Mouse (Mus musculus): ENCODE results near the gene Arpc2.
A peak's percentile ranks its signal among the peaks of the same experiment; 100 is the strongest.

Arpc2 gene

DNA sequence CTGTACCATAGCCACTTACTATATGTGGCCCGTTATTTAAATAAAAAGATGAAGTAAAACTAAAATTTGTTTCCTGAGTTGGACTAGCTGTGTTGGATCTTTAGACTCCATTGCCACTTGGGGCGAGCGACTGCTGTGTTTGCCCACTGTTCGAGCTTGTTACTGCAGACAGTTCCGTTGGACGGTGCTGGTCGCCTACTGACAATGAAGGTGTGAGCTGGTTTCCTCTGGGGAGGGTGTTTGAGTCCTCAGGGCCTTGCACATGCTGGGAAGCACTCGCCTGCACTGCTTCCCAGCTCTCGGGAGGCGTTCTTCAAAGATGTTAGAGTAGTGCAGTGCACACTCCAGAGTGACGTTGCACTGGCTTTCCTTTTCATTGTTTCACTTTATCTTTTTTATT, 3.7 kb downstream of the Arpc2 start:
- peak in 1 of 2 experiments; percentile 37 for DNase-seq

- DNase-seq, result peak in 1 of 2 experiments; percentile 32
Observed at GRCm38 (mm10) chr1:74240311-74240710, 4.4 kb downstream of the Arpc2 start.

GRCm38 (mm10) chr1:74240832-74241231, 4.9 kb downstream of the Arpc2 start:
- no peak for DNase-seq

DNA sequence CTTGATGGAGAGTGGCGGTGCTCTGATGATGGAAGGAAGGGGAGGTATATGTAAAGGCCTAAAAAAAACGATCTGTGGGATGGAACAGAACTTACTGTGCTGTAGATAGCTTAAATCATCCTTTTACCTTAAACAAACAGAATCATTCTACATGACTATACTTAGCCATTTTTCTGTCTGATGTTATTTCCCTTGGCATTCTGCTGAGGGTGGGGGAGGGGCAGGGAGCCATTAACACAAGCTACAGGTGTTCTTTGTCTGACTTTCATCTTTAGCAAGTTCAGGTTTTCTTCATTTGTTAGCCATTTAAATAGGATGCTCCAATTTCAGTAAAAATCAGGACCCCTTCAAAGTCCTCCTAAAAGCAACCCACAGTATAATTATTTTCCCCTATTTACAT, 9.6 kb downstream of the Arpc2 start:
- DNase-seq, result no peak

GRCm38 (mm10) chr1:74248799-74249198, 12.9 kb downstream of the Arpc2 start:
- peak; percentile 39 to 70 for DNase-seq

GRCm38 (mm10) chr1:74249331-74249980, 13.6 kb downstream of the Arpc2 start:
- DNase-seq, result peak; percentile 61 to 70

- DNase-seq, result no peak
Observed at GRCm38 (mm10) chr1:74250096-74250495, 14.2 kb downstream of the Arpc2 start.

- no peak for DNase-seq
Observed at GRCm38 (mm10) chr1:74255704-74256345, 19.9 kb downstream of the Arpc2 start.

- no peak for DNase-seq
Observed at GRCm38 (mm10) chr1:74256782-74257181, 20.9 kb downstream of the Arpc2 start.

- DNase-seq, result peak in 1 of 2 experiments; percentile 25
Observed at GRCm38 (mm10) chr1:74262510-74262909, 26.6 kb downstream of the Arpc2 start.

GRCm38 (mm10) chr1:74268750-74269149, 32.9 kb downstream of the Arpc2 start:
- DNase-seq, result peak in 1 of 2 experiments; percentile 3

DNA sequence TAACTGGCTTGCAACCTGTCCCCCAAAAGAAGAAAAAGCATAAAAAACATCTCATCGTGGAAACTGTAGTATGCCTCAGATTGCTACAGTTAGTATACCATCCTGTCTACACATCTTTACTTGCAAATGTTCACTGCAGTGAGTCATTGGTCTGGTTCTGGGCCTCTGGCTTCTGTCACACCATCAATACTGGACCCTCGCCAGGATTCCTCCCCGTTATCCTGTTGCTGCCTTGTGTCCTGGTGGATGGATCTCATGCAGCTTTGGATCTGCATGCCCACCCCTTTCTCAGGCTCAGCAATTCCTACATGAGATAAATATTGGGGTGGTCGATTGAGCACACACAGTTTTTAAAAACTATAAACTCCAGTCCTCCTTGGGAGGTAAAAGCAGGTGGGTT, 35.8 kb downstream of the Arpc2 start:
- peak in 1 of 2 experiments; percentile 32 for DNase-seq

DNA sequence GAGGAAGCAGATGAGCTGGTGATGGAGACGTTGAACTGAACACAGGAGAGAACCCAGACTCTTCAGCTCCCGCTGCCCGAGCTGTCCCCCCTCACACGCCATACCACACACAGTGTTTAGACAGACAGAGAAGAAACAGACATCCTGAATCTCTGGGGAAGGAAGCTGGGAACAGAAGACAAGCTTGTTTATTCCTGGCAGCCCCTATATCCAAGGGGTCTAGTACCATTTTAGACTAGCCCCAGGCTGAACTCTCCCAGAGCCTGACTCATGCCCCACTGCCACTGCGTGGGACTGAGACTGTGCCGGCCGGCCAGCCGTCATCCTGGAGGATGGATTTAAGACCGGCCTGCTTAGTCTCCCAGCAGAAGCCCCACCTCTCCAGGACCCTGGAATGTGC, 39.1 kb downstream of the Arpc2 start:
- peak in 1 of 2 experiments; percentile 25 for DNase-seq

DNA sequence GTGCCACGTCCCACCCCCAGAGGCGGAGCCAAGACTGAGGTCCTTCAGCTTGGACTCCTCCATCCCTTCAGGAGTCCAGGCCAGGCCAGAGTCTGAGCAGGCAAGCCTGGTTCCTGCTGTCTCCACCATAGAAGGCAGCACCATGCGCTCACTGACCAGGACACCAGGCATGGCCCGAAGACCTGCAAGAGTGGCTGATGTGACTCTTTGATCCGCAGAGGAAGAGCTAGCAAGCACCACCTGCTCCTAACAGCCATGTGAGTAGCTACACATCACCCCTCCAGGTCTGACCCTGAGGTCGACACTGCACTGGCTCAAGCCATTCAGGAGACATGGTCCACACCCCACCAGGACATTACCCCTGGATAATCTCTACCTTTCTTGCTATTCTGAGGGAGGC, 41.2 kb downstream of the Arpc2 start:
- peak in 1 of 2 experiments; percentile 43 for DNase-seq

GRCm38 (mm10) chr1:74277883-74278537, 42.1 kb downstream of the Arpc2 start:
- peak; percentile 69 to 90 for DNase-seq

GRCm38 (mm10) chr1:74278538-74278937, 42.7 kb downstream of the Arpc2 start, which contains the start of gene Gpbar1:
Gene Gpbar1 (plus strand): TSS chr1:74278550.
- no peak for DNase-seq

DNA sequence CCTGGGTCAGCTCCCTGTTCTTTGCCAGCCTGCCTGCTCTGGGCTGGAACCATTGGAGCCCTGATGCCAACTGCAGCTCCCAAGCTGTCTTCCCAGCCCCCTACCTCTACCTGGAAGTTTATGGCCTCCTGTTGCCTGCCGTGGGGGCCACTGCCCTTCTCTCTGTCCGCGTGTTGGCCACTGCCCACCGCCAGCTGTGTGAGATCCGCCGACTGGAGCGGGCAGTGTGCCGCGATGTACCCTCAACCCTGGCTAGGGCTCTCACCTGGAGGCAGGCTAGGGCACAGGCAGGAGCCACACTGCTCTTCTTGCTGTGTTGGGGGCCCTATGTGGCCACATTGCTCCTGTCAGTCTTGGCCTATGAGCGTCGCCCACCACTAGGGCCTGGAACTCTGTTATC, 43.1 kb downstream of the Arpc2 start:
- DNase-seq, result no peak

GRCm38 (mm10) chr1:74280591-74281325, 44.9 kb downstream of the Arpc2 start:
- DNase-seq, result peak; percentile 30 to 66

- no peak for DNase-seq
Observed at GRCm38 (mm10) chr1:74281372-74281771, 45.5 kb downstream of the Arpc2 start.

GRCm38 (mm10) chr1:74281886-74282285, 46.0 kb downstream of the Arpc2 start:
- DNase-seq, result no peak

DNA sequence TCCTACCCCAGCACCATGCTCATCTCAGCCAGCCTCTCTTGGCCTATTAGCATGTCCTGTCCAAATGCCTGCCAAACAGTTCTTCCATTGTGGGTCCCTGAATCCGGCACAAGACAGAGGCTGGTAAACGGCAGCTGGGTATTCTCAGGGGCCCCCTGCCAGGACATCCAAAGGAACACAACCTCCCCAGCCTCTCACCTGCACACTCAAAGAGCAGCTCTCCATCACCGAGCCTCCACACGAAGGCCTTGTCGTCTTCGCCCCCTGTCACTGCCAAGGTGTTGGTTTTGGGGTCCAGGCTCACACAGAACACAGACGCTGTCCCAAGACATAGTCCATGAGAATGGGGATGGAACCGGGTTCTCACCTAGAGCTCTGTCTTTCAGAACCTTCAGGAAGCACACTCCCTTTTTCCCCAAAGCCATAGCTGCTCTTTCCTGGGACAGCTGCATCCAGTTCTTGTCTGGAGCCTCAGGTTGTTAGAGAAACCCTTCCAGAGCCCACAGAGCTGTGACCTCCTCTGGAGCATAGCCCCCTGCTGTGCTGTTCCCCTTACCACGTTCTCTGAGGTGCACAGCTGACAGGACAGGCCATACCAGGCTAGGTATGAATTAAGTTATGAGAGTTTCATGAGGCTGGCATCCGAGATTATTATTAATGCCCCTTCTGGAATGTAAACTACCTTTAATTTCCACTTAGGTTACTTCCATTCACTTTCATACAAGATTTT, 47.2 kb downstream of the Arpc2 start:
- DNase-seq, result no peak

GRCm38 (mm10) chr1:74283686-74284463, 48.0 kb downstream of the Arpc2 start:
- DNase-seq, result peak; percentile 75 to 91
